Comparison of ENCODE assay signal across 29 mouse cellular contexts in the genomic region with DNA sequence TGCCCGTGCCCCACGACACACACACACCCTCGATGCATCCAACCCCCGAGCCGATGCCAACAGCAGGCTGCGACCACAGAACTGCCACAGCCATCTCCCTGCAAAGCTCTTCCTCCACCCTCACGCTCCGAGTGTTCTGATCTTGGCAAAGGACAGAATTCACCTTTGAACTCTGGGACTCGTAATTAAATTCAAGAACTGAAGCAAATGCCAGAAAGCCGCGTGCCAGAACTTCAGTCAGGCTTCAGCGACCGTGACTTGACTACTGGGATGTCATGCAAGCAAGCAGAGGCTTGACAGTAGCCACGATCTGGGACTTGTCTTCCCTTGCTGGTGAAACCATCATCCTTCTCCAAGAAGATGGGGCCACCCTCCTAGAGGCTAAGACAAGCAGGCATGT. TPM values are rescaled to one million over a fixed set of nuclear protein-coding genes. Genes with fewer than 3 reads are reported as not detected.
A peak's percentile ranks its signal among the peaks of the same experiment; 100 is the strongest.
DNase-seq lines count a peak whose midpoint lies in the region; ATAC-seq and TF ChIP-seq lines count a peak whose summit lies in the region.
"Had no signal": no experiment of that assay in that cellular context is flagged by ENCODE, and none has a peak within 500 bp of the region (broad histone marks: within the 10 kb centered on the region; RNA-seq: fewer than 3 reads in every experiment).

No protein-coding gene starts in this region.

- H3K36me3 ChIP-seq in kidney, embryonic 14.5 days (ENCODE audit: control insufficient read depth, insufficient read depth, low read length), result peaks cover 4% of the 10 kb centered on the region; the same call in 1 of the 2 replicates
- H3K36me3 ChIP-seq in kidney, embryonic 16.5 days (ENCODE audit: insufficient read depth, low read length), result peaks cover 5% of the 10 kb centered on the region; the same call in 1 of the 2 replicates
- H3K36me3 ChIP-seq in liver, adult 2 months (ENCODE audit: control insufficient read depth, insufficient read depth, low read length), result no peaks in the 10 kb centered on the region
- H3K36me3 ChIP-seq in liver, embryonic 11.5 days (ENCODE audit: control insufficient read depth, insufficient read depth, low read length), result peaks cover 2% of the 10 kb centered on the region; the same call in 1 of the 2 replicates
- H3K36me3 ChIP-seq: heart, embryonic 15.5 days had no signal

- H3K9me3 ChIP-seq in kidney, embryonic 14.5 days (ENCODE audit: control insufficient read depth, low read length), result no peaks in the 10 kb centered on the region
- H3K9me3 ChIP-seq in kidney, embryonic 16.5 days (ENCODE audit: low read length), result no peaks in the 10 kb centered on the region
- H3K9me3 ChIP-seq in liver, embryonic 11.5 days (ENCODE audit: control insufficient read depth, low read length), result no peaks in the 10 kb centered on the region
- H3K9me3 ChIP-seq: embryonic facial prominence, embryonic 12.5 days; embryonic facial prominence, embryonic 15.5 days; heart, embryonic 12.5 days; heart, embryonic 15.5 days; hindbrain, embryonic 10.5 days; hindbrain, embryonic 13.5 days had no signal

- H3K27ac ChIP-seq in kidney, embryonic 14.5 days (ENCODE audit: low read depth, low read length), result no peak overlapping the region
- H3K27ac ChIP-seq in kidney, embryonic 16.5 days (ENCODE audit: low read length), result no peak overlapping the region
- no peak overlapping the region for H3K27ac ChIP-seq in liver, adult 2 months (replicated peaks; ENCODE audit: insufficient read depth, low read depth, low read length)
- H3K27ac ChIP-seq in liver, embryonic 11.5 days (ENCODE audit: low read depth, low read length), result no peak overlapping the region
- H3K27ac ChIP-seq: embryonic facial prominence, embryonic 12.5 days; embryonic facial prominence, embryonic 15.5 days; heart, embryonic 15.5 days; hindbrain, embryonic 10.5 days; hindbrain, embryonic 13.5 days had no signal

- no peaks in the 10 kb centered on the region for H3K27me3 ChIP-seq in kidney, embryonic 14.5 days (ENCODE audit: control insufficient read depth, insufficient read depth, low read length)
- H3K27me3 ChIP-seq in kidney, embryonic 16.5 days (ENCODE audit: insufficient read depth, low read length), result no peaks in the 10 kb centered on the region
- H3K27me3 ChIP-seq in liver, adult 2 months (ENCODE audit: control insufficient read depth, insufficient read depth, low read length), result no peaks in the 10 kb centered on the region
- H3K27me3 ChIP-seq in liver, embryonic 11.5 days (replicated peaks; ENCODE audit: control insufficient read depth, insufficient read depth, low read length), result peaks cover 8% of the 10 kb centered on the region; the same call in 1 of the 2 replicates
- H3K27me3 ChIP-seq: embryonic facial prominence, embryonic 15.5 days; heart, embryonic 12.5 days; hindbrain, embryonic 13.5 days; Patski had no signal

- H3K4me3 ChIP-seq in kidney, embryonic 14.5 days (ENCODE audit: low read length), result no peak overlapping the region
- H3K4me3 ChIP-seq in kidney, embryonic 16.5 days (ENCODE audit: low read length), result no peak overlapping the region
- no peak overlapping the region for H3K4me3 ChIP-seq in liver, adult 2 months (ENCODE audit: insufficient read depth, low read depth, low read length)
- no peak overlapping the region for H3K4me3 ChIP-seq in liver, embryonic 11.5 days (ENCODE audit: low read depth, low read length)
- H3K4me3 ChIP-seq: embryonic facial prominence, embryonic 12.5 days; embryonic facial prominence, embryonic 15.5 days; heart, embryonic 12.5 days; heart, embryonic 15.5 days; hindbrain, embryonic 10.5 days; hindbrain, embryonic 13.5 days had no signal

- no peak overlapping the region for H3K9ac ChIP-seq in kidney, embryonic 14.5 days (ENCODE audit: low read depth, low read length)
- H3K9ac ChIP-seq in kidney, embryonic 16.5 days (replicated peaks; ENCODE audit: low read length), result no peak overlapping the region
- H3K9ac ChIP-seq in liver, adult 2 months (ENCODE audit: low read depth, low read length), result no peak overlapping the region
- H3K9ac ChIP-seq in liver, embryonic 11.5 days (ENCODE audit: low read depth, low read length), result no peak overlapping the region
- H3K9ac ChIP-seq: embryonic facial prominence, embryonic 12.5 days; embryonic facial prominence, embryonic 15.5 days; heart, embryonic 12.5 days; heart, embryonic 15.5 days; hindbrain, embryonic 13.5 days had no signal

- H3K4me2 ChIP-seq in kidney, embryonic 14.5 days (replicated peaks; ENCODE audit: low read depth, low read length), result no peak overlapping the region
- H3K4me2 ChIP-seq in kidney, embryonic 16.5 days (replicated peaks; ENCODE audit: low read depth, low read length), result no peak overlapping the region
- H3K4me2 ChIP-seq in liver, embryonic 11.5 days, result no peak overlapping the region
- H3K4me2 ChIP-seq: embryonic facial prominence, embryonic 12.5 days; embryonic facial prominence, embryonic 15.5 days; heart, embryonic 12.5 days; heart, embryonic 15.5 days; hindbrain, embryonic 13.5 days had no signal

- no peaks in the 10 kb centered on the region for H3K79me2 ChIP-seq in liver, adult 2 months (ENCODE audit: control insufficient read depth, insufficient read depth, low read length)

- ATAC-seq in kidney, embryonic 14.5 days (ENCODE audit: low FRiP score, low TSS enrichment), result no peak
- ATAC-seq in kidney, embryonic 16.5 days (ENCODE audit: low FRiP score, low TSS enrichment), result no peak
- no peak for ATAC-seq in liver, embryonic 11.5 days (replicated peaks; ENCODE audit: low FRiP score)
- ATAC-seq: forebrain, embryonic 14.5 days; hindbrain, embryonic 16.5 days; Patski had no signal

- H3K4me1 ChIP-seq in kidney, embryonic 14.5 days (ENCODE audit: control insufficient read depth, insufficient read depth, low read length), result 0 out of 2 replicates have a peak, but pooled peaks cover 7% of the 10 kb centered on the region
- peaks cover 6% of the 10 kb centered on the region; the same call in 1 of the 2 replicates for H3K4me1 ChIP-seq in kidney, embryonic 16.5 days (ENCODE audit: insufficient read depth, low read length)
- H3K4me1 ChIP-seq in liver, adult 2 months (ENCODE audit: control insufficient read depth, insufficient read depth, low read length), result no peaks in the 10 kb centered on the region
- peaks cover 3% of the 10 kb centered on the region; the same call in 1 of the 2 replicates for H3K4me1 ChIP-seq in liver, embryonic 11.5 days (replicated peaks; ENCODE audit: control insufficient read depth, insufficient read depth, low read length)

- no peak for TF ChIP-seq POLR2A in liver, adult 2 months (IDR thresholded peaks at IDR 0.05; ENCODE audit: extremely low read depth, insufficient read depth, low read length)

- 64% methylated on average over 14 of the region's 14 CpGs for WGBS in kidney, embryonic 14.5 days
- 59% methylated on average over 14 of the region's 14 CpGs for WGBS in kidney, embryonic 16.5 days
- WGBS in liver, adult 2 months, result 59% methylated on average over 14 of the region's 14 CpGs
- 86% methylated on average over 14 of the region's 14 CpGs for WGBS in liver, embryonic 11.5 days

- DNase-seq in kidney, adult 18-20 months, result peak; percentile 49
- DNase-seq in kidney, adult 9 months, result peak; percentile 73
- peak; percentile 40 for DNase-seq in liver, adult 2 months (ENCODE audit: extremely low read depth, low read depth, low spot score)
- no peak for DNase-seq in liver, embryonic 11.5 days (ENCODE audit: low spot score)
- DNase-seq: adrenal gland, postnatal 10 days; adrenal gland, postnatal 36 days; cerebellum, adult 18-20 months; cerebellum, adult 9-10 months; cerebellum, postnatal 14 days; gastrocnemius, postnatal 25 days; heart, adult 18-20 months; heart, postnatal 10 days; heart, postnatal 36 days had no signal

- TF ChIP-seq CTCF in liver, adult 2 months (IDR thresholded peaks at IDR 0.05; ENCODE audit: low read depth, low read length), result no peak

RNA-seq across cellular contexts. Expression of gene Mpp2, which starts 14.6 kb away (rescaled TPM):
- 6.9 and 10.3 TPM in 2 replicates for polyA plus RNA-seq in kidney, embryonic 14.5 days (2014; fragmentation: Nextera tagmentation; extraction: Ambion mirVana)
- polyA plus RNA-seq in kidney, embryonic 16.5 days (2015; fragmentation: Nextera tagmentation; extraction: Ambion mirVana), result 14.4 and 16.4 TPM in 2 replicates
- total RNA-seq in liver, adult 2 months (2014; rRNA removed), result under 0.01 and 0.20 TPM in 2 replicates
- 0.20 and 0.22 TPM in 2 replicates for polyA plus RNA-seq in liver, adult 2 months (2012; rRNA removed)
- 12.1 and 12.8 TPM in 2 replicates for polyA plus RNA-seq in liver, embryonic 11.5 days (2014; fragmentation: Nextera tagmentation; extraction: Ambion mirVana)

RNA-seq across cellular contexts. Expression of gene Ppy, which starts 27.4 kb away (rescaled TPM):
- not detected in 2 replicates for polyA plus RNA-seq in kidney, embryonic 14.5 days (2014; fragmentation: Nextera tagmentation; extraction: Ambion mirVana)
- not detected in 2 replicates for polyA plus RNA-seq in kidney, embryonic 16.5 days (2015; fragmentation: Nextera tagmentation; extraction: Ambion mirVana)
- total RNA-seq in liver, adult 2 months (2014; rRNA removed), result not detected in 2 replicates
- polyA plus RNA-seq in liver, adult 2 months (2012; rRNA removed), result not detected in 2 replicates
- polyA plus RNA-seq in liver, embryonic 11.5 days (2014; fragmentation: Nextera tagmentation; extraction: Ambion mirVana), result not detected in 2 replicates
- total RNA-seq: adrenal gland, adult 18-20 months; adrenal gland, postnatal 10 days; adrenal gland, postnatal 36 days; common myeloid progenitor, adult 5-6 weeks; ES-E14; gastrocnemius, adult 8-10 months; gastrocnemius, postnatal 25 days; heart, adult 18-20 months; heart, postnatal 10 days; heart, postnatal 36 days had no signal
- polyA plus RNA-seq: embryonic facial prominence, embryonic 12.5 days; embryonic facial prominence, embryonic 15.5 days; forebrain, embryonic 11.5 days; forebrain, embryonic 14.5 days; heart, embryonic 12.5 days; heart, embryonic 15.5 days; hindbrain, embryonic 10.5 days; hindbrain, embryonic 13.5 days; hindbrain, embryonic 16.5 days; Patski had no signal

RNA-seq across cellular contexts. Expression of gene Cd300lg, which starts 32.4 kb away (rescaled TPM):
- 0.38 and 0.43 TPM in 2 replicates for polyA plus RNA-seq in kidney, embryonic 14.5 days (2014; fragmentation: Nextera tagmentation; extraction: Ambion mirVana)
- 1.3 and 1.8 TPM in 2 replicates for polyA plus RNA-seq in kidney, embryonic 16.5 days (2015; fragmentation: Nextera tagmentation; extraction: Ambion mirVana)
- 8.4 and 11.1 TPM in 2 replicates for total RNA-seq in liver, adult 2 months (2014; rRNA removed)
- polyA plus RNA-seq in liver, adult 2 months (2012; rRNA removed), result 12.2 and 13.3 TPM in 2 replicates
- 0.27 and 0.66 TPM in 2 replicates for polyA plus RNA-seq in liver, embryonic 11.5 days (2014; fragmentation: Nextera tagmentation; extraction: Ambion mirVana)
- total RNA-seq: ES-E14 had no signal
- polyA plus RNA-seq: forebrain, embryonic 14.5 days; Patski had no signal

RNA-seq across cellular contexts. Expression of gene Pyy, which starts 33.9 kb away (rescaled TPM):
- not detected in 2 replicates for polyA plus RNA-seq in kidney, embryonic 14.5 days (2014; fragmentation: Nextera tagmentation; extraction: Ambion mirVana)
- polyA plus RNA-seq in kidney, embryonic 16.5 days (2015; fragmentation: Nextera tagmentation; extraction: Ambion mirVana), result not detected in 2 replicates
- total RNA-seq in liver, adult 2 months (2014; rRNA removed), result not detected in 2 replicates
- 0.35 TPM in 1 of 2 replicates, not detected in the other for polyA plus RNA-seq in liver, adult 2 months (2012; rRNA removed)
- polyA plus RNA-seq in liver, embryonic 11.5 days (2014; fragmentation: Nextera tagmentation; extraction: Ambion mirVana), result 1.0 and 2.4 TPM in 2 replicates
- total RNA-seq: adrenal gland, adult 18-20 months; adrenal gland, postnatal 10 days; adrenal gland, postnatal 36 days; common myeloid progenitor, adult 5-6 weeks; gastrocnemius, adult 8-10 months; gastrocnemius, postnatal 25 days; heart, adult 18-20 months; heart, postnatal 10 days; heart, postnatal 36 days had no signal
- polyA plus RNA-seq: embryonic facial prominence, embryonic 12.5 days; embryonic facial prominence, embryonic 15.5 days; forebrain, embryonic 11.5 days; forebrain, embryonic 14.5 days; heart, embryonic 12.5 days; heart, embryonic 15.5 days; Patski had no signal

RNA-seq across cellular contexts. Expression of gene Mpp3, which starts 45.5 kb away (rescaled TPM):
- polyA plus RNA-seq in kidney, embryonic 14.5 days (2014; fragmentation: Nextera tagmentation; extraction: Ambion mirVana), result 5.1 and 8.4 TPM in 2 replicates
- polyA plus RNA-seq in kidney, embryonic 16.5 days (2015; fragmentation: Nextera tagmentation; extraction: Ambion mirVana), result 7.2 and 9.0 TPM in 2 replicates
- total RNA-seq in liver, adult 2 months (2014; rRNA removed), result 0.07 and 0.28 TPM in 2 replicates
- 0.06 and 0.19 TPM in 2 replicates for polyA plus RNA-seq in liver, adult 2 months (2012; rRNA removed)
- polyA plus RNA-seq in liver, embryonic 11.5 days (2014; fragmentation: Nextera tagmentation; extraction: Ambion mirVana), result 2.6 and 3.2 TPM in 2 replicates
- total RNA-seq: common myeloid progenitor, adult 5-6 weeks had no signal
